Mouse (Mus musculus) neutrophil, adult 65 days (primary cell): ENCODE measurements around the gene Arl8b. TPM values are rescaled to one million over a fixed set of nuclear protein-coding genes. Genes with fewer than 3 reads are reported as not detected.

Experiments
- total RNA-seq: library from RNA; stranded (reverse); gene quantifications from 2 replicates; pipeline ENCODE4 v1.2.4, GENCODE M21; 2023

The Arl8b gene
- total RNA-seq: 56.9 and 69.1 TPM in 2 replicates

GRCm38 (mm10) chr6:108782526-108783183 is at the start of gene Arl8b:
Gene Arl8b, plus strand, starts transcription at chr6:108783099.

GRCm38 (mm10) chr6:108828234-108828868 is 45.5 kb downstream of the Arl8b start, which contains the start of gene Edem1:
Gene Edem1, plus strand, starts transcription at chr6:108828641.

Other genes starting within 250 kb of the Arl8b start
- gene Bhlhe40, start 122.5 kb upstream of the Arl8b start, total RNA-seq: 120 and 124 TPM in 2 replicates
- gene Edem1, start 45.5 kb downstream of the Arl8b start, total RNA-seq: 148 and 161 TPM in 2 replicates